Mouse (Mus musculus) monocyte, adult 5-6 weeks (primary cell): Measurements from ENCODE around the gene Znhit6. TPM values are rescaled to one million over a fixed set of nuclear protein-coding genes. Genes with fewer than 3 reads are reported as not detected.

ENCODE experiments used
- ATAC-seq: fragments of 153-309, 156-312 bp; replicated peaks from 2 replicates; pipeline ENCODE4 v1.8.0; 2017; ENCODE audit warnings: mild to moderate bottlenecking; ENCODE audit not compliant: low TSS enrichment, insufficient number of reproducible peaks, severe bottlenecking, poor library complexity, low FRiP score
- total RNA-seq: library from RNA; stranded (forward); fragments of 200-1000, 200-491, 200-594 nt; gene quantifications from 3 replicates; pipeline ENCODE4 v1.2.3, GENCODE M21; 2017

The Znhit6 gene
- total RNA-seq, 1 experiment from 2014 or later = 17.7 TPM

- ATAC-seq = no peak
Measured at GRCm38 (mm10) chr3:145653191-145653940, 77.4 kb downstream of the Znhit6 start.

- no peak for ATAC-seq
Measured at GRCm38 (mm10) chr3:145654028-145654427, 78.0 kb downstream of the Znhit6 start.

Other genes with a start within 250 kb of the Znhit6 start
- not detected in 3 replicates for gene Ccn1, start 73.8 kb downstream of the Znhit6 start, total RNA-seq
- gene Ddah1, start 182.5 kb downstream of the Znhit6 start, total RNA-seq = not detected in 3 replicates